Mouse (Mus musculus): ENCODE data around the gene Eef1g.
"Not testable (repeated sequence)": the region's sequence is repeated elsewhere in the genome, so short reads cannot be mapped to it uniquely, and the experiment has no call there.

Eef1g gene

GRCm38 (mm10) chr19:8945251-8945650 is 21.6 kb upstream of the Eef1g start:
- DNase-seq (ENCODE audit: low spot score) = no peak

DNA sequence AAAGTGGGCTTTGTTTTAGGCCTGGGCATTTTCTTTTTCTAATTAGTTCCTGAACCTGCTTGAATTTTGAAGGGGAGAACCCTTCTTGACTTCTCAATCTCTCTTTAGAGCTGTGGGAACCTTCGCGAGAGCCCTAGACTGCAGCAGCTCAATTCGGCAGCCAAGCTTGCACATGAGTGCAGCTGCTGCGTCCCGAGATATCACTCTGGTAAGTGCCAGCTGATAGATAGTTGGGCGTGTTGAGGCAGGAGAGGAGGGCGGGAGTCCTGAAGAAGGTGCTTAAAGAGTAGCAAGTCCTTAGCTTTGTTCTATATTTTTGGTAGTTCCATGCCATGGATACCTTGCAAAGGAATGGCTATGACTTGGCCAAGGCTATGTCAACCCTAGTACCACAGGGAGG is 19.9 kb upstream of the Eef1g start:
- no peak for DNase-seq (ENCODE audit: low spot score)

DNA sequence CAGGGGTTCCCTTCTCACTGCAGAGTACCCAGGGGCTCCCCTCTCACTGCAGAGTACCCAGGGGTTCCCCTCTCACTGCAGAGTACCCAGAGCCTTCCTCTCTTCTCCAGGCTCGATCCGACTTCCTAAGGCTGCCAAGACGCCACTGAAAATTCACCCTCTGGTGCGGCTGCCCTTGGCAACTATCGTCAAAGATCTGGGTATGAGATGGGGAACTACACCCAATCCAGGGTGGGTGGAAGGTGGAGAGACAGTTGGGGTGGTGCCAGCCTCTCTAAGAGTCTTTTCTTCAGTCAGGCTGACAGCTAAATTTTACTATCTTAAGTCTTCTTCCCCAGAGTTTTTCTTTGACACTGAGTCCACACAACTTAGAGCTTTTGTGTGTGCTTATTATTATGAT is 16.7 kb upstream of the Eef1g start:
- no peak for DNase-seq (ENCODE audit: low spot score)

GRCm38 (mm10) chr19:8952241-8952640 is 14.6 kb upstream of the Eef1g start:
- DNase-seq (ENCODE audit: low spot score) = no peak

DNA sequence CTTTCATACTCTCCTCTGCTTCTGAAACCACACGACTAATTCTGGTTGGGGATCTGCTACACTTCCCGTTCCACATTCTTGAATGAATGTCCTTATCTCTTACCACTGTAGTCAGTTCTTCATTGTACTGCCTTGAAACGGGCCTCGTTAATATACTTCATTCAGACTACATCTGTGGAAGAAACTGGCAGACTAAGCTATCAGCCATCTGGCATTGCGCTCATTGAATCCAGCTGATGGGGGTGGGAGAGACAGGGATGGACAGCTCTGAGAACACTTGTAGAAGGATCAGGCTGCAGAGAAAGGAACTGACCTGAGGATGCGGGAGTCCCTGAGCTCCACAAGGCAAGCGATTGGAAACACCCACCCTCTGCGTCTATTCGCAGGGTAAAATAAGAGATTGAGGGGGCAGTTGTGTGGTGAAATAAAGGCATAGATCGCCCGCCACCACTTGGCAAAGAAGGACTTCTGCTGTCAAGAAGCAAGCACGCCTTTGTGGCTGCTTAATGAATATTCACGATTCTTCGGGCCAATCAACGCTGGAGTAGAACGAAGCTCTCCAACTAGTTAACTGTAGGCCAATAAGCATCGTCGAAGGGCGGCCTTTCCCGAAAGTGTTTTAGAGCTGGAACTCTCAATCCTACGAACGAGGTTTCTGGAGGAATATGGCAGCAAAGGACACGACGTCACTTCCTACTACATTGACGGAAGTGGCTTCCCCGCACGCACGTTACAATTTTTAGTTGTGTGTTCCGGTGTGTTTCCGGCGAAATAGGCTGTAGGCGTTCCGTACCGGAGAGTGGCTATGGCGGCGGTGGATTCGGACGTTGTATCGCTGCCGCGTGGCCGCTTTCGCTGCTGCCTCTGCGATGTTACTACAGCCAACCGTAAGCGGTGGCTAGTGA is 13.5 kb upstream of the Eef1g start, which contains the start of gene Tut1:
Tut1 (plus strand) TSS at position 713 of the 905 bp plus-strand sequence.
- peak; percentile 85 for DNase-seq (ENCODE audit: low spot score)

GRCm38 (mm10) chr19:8954171-8954570 is 12.7 kb upstream of the Eef1g start:
- no peak for DNase-seq (ENCODE audit: low spot score)

DNA sequence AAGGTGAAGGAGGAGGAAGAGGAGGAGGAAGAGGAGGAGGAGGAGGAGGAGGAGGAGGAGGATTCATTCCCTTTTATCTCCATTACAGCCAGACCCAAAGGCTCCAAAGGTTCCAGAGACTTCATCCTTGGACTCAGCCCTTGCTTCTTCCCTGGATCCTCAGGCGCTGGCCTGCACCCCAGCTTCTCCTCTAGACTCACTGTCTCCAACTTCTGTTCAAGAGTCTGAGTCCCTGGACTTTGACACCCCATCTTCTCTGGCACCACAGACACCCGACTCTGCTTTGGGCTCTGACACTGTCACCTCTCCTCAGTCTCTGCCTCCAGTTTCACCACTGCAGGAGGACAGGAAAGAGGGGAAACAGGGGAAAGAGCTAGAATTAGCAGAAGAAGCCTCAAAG is 4.6 kb upstream of the Eef1g start:
- DNase-seq (ENCODE audit: low spot score) = no peak

DNA sequence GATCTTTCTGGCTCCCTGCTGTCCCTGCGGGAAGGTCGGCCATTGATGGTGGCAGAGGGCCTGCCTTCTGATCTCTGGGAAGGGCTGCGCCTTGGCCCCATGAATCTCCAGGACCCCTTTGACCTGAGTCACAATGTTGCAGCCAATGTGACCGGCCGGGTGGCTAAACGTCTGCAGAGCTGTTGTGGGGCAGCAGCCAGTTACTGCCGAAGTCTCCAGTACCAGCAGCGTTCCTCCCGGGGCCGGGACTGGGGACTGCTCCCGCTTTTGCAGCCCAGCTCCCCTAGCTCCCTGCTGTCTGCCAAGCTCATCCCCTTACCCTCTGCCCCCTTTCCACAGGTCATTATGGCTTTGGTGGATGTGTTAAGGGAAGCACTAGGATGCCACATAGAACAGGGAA is 1.8 kb upstream of the Eef1g start:
- DNase-seq (ENCODE audit: low spot score) = no peak

GRCm38 (mm10) chr19:8965771-8966170 is 1.1 kb upstream of the Eef1g start:
- peak; percentile 40 for DNase-seq (ENCODE audit: low spot score)

DNA sequence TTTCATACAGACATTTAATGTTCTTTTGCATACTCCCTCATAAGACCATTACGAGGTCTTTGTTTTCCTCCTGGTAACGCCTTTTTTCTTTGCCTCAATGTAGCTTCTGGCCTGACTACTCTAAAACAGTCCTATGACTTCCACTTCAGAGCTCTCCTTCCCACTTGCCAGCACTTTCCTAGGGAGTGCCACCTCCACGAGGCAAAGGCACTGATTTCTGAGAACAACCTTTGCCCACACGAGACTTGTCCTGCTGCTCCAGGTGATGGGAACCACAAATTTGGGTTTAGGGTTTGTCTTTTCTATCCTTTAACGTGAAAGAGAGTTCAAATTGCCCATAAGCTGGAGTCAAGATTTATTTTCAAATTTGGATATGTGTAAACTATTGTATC is 647 bp upstream of the Eef1g start:
- no peak for DNase-seq (ENCODE audit: low spot score)

DNA sequence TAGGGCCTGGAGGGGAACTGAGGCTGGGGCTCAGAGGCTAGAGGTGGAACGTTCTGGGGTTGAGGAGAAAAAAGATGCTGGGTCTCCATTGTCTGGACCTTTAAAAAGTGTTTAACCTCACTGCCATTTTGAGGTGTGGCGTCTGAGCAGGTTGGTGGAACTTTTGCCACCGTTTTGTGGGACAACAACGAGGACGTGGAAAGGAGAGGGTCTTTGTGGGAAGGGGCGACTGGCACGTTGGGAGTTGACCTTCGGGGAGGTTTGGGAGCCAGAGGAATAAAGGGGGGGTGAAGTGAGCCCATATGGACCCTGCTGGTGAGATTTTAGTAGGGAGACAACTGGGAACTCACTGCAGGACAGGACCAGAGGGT is 517 bp downstream of the Eef1g start:
- DNase-seq (ENCODE audit: low spot score) = no peak

DNA sequence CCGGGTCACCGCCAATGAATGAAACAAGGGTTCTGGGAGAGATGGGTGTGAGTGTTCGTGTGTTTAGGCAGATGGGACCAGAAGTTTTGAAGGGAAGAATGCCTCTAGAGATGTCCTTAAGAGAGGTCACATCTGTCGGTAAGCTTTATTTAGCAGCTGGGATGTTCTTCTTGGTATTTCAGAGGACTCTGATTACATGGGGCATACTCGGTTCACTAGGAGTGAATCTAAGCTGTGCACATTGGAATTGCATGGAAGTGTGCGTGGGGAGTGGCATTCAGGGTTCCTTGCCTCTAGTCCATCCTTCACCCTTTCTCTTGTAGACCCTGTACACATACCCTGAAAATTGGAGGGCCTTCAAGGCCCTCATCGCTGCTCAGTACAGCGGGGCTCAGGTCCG is 1.1 kb downstream of the Eef1g start:
- DNase-seq (ENCODE audit: low spot score) = no peak

DNA sequence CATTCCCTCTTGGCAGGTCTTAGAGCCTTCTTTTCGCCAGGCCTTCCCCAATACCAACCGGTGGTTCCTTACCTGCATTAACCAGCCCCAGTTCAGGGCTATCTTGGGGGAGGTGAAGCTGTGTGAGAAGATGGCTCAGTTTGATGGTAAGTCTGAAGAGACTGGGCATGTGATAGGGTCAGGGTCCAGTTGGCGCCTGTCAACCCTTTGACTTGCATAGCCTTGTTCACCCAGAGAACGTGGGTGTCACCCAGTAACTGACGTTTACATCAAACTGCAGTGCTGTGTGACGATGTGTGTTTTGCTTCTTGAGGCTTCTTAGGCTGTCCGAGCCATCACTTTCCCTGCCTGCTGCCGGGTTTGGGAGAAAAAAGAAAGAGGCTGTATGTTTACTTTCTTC is 5.7 kb downstream of the Eef1g start:
- not testable (repeated sequence) for DNase-seq (ENCODE audit: low spot score)

GRCm38 (mm10) chr19:8974638-8975037 is 7.8 kb downstream of the Eef1g start:
- no peak for DNase-seq (ENCODE audit: low spot score)

GRCm38 (mm10) chr19:8975491-8975890 is 8.7 kb downstream of the Eef1g start:
- DNase-seq (ENCODE audit: low spot score) = peak; percentile 60

DNA sequence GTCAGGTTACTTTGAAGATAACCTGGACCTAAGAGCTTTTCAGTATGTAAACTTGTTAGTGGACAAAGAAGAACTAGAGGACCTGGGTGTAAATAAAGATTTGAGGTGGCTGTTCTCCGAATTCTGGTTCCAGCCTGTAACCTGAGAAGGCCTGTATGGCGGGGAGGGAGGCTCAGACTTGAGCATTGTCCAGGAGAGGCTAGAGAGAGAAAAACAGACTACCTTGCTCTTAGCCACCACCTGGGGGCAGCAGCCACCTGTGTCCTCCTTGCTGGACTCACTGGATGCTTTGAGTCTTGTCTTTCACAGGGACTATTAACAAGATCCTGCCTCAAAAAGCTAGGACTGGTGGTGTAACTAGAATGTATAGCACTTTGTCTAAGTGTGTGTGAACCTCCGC is 9.7 kb downstream of the Eef1g start:
- no peak for DNase-seq (ENCODE audit: low spot score)

GRCm38 (mm10) chr19:8980771-8981170 is 13.9 kb downstream of the Eef1g start:
- no peak for DNase-seq (ENCODE audit: low spot score)

GRCm38 (mm10) chr19:8981450-8982168 is 14.8 kb downstream of the Eef1g start:
- no peak for DNase-seq (ENCODE audit: low spot score)

DNA sequence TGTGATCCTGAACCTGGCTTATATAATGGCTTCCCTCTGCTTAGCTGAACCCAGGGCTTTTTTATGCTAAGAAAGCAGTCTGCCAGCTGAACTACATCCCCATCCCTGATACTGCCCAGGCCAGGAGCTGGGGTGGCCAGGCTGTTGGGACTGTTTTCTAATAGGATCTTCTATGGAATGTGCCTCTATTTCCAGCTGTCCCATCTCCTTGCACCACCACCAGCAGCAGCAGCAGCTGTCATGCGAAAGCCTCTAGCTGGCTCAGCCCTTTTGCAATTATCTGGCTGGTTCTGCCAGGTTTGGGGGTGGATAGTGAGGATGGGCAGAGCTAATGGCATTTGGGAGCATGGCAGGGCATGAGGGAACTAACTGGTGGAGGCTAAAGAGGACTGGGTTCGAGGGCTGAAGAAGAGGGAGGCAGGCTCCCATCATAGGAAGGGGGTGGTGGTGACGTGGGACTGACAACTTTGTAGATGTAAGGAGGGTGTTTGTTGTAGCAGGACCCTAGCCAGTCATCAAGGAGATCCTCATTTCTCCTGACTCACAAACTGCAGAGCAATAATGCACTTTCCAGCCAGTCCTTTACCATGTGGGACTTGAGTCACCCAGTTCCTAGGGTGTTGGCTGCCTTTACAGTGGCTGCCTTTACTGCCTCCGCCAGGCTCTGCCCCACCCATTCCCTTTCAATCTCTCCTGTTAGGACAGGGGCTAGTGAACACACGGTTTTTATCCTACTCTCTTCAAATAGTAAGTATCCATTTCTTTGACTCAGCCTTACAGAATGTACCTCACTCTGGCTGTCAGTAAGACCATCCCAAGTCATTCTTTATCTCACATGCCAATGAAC is 15.7 kb downstream of the Eef1g start:
- DNase-seq (ENCODE audit: low spot score) = no peak

DNA sequence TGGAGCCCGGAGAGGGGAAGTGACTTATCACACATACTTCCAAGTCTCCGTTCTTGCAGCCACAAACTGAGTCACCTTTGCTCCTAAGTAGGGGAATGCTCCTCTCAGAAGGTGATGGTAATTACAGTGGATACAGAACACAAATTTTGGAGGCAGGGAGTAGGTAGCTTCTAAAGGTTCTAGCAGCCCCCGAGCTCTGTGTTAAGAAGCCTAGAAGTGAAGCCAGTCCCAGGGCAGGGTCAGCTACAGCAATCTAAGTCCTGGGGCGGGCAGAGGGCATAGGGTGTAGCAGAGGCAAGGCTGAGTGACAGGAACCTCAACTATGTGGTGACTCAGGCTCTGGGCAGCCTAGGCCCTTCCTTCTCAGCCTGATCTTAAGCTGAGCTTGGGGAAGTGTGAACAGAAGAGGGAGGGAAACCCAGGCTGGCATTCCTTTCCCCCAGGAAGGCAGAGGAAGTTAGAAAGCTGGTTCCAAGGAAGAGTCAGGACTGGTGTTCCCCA is 16.4 kb downstream of the Eef1g start:
- no peak for DNase-seq (ENCODE audit: low spot score)

DNA sequence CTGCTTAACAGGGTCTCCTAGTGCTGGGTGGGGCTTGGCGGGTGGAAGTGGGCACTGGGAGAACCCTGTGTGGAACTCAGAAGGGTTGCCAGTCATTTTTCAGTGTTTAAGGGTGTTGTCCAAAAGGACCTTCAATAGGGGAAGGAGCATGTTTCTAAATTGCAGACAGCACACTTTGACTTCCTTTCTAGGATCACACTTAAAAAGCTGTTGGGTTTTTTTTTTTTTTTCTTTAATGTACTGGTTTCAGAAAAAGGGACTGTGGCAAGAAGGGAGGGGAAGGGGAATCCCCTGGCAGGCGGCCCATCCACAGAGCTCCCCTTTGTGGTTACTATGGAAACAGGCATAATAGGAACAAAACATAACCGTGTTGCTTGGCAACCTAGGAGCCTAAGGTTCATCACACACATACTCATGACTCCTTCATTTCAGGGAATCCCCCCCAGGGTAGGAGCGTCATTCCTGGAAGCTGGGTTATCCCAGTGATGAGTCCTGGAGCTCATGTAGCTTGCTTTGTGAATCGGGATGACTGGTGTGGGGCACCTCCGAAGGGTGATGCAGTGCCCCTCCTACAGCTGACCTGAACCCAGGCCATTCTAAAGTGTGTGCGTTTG is 17.5 kb downstream of the Eef1g start:
- peak; percentile 70 for DNase-seq (ENCODE audit: low spot score)

DNA sequence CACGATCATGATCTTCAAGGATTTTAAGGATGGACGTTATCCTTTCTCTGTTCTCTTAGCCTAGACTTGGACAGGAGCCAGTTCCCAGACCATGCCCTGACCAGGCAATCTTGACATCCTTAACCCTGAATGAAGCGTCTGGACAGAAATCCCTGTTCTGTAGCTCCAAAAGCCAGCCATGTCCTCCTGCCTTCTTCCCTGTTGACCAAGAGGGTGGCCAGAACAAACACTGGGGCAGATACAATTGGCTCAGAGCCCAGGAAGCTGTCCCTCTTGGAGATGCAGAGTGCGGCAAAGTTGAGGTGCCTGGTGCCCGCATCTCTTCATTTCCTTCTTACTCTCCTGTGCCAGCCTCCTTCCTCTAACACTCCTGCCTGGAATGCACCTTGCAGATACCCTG is 19.1 kb downstream of the Eef1g start:
- no peak for DNase-seq (ENCODE audit: low spot score)

Data from ovary, adult 18-20 months (tissue).